Mouse (Mus musculus): Measurements from ENCODE around the gene Dnajb2.

DNA sequence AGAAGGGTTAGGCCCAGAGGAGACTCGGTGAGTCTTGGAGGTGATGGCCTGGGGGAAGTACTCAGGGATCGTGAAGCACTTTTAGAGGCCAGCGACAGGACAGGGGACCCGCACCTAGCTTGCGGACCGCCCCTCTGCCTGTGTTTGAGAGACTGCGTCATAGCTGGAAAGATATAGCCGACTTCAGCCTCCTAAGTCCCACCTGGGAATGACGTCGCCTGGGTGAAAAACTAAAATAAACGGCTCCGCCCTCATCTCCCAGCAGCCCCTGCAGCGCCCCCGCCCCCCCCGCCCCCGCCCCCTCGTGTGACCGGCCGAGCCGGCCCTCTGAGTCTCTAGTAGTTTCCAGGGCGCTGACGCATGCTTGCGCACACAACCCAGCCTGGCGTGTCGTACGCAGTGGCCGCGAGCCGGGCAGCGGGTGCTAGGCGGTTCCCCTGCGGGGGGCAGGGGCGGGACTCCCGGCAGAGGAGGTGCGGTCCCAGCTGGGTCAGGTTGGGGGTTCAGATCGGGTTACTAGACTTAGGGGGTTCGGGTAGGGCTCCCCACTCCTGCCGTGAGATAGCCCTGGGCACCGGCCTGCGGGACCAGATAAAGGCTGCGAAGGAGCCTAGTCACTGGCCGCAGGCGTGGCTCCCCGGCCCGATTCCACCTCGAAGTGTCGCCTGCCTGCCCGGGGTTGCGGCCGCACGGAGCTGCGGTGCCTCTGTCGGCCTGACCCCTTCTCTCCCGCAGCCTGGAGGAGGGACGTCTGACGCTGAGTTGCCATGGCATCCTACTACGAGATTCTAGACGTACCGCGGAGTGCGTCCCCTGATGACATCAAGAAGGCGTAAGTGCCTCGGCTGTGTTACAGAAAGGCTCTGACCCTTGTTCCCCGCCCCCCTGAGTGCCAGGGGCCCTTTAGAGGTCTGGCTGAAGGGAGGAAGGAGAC, at the start of gene Dnajb2:
- TF ChIP-seq CTCF (IDR thresholded peaks at IDR 0.05; ENCODE audit: low read depth) (peak; percentile 28; the same call in 1 of the 2 replicates), EP300 (IDR thresholded peaks at IDR 0.05; ENCODE audit: low read depth) (peak; percentile 89)

All from liver, embryonic 14.5 days (tissue).